In the genomic region with DNA sequence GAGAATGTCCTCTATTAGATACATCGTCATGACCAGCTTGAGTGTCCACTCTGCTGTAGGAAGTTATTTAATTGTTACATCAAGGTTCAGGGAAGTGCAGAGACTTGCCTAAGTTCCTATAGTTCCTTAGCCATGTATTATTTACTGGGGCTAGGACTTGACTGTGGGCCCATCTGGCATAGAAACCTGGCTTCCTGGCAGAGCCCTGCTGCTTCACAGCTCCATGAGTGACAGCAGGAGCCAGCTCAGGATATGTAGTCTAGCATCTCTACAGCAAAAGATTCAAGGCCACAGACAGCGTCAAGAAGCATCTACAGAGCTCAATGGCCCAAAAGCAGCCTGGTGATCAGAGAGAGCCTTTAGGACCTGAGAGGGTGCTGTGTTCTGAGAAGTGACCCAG, we compare ENCODE assay signal across 21 mouse cellular contexts.
"Had no signal": no experiment of that assay in that cellular context is flagged by ENCODE, and none has a peak within 500 bp of the region (broad histone marks: within the 10 kb centered on the region; RNA-seq: fewer than 3 reads in every experiment).

No protein-coding gene starts in this region.

- H3K27me3 ChIP-seq: intestine, embryonic 15.5 days; kidney, embryonic 15.5 days; limb, embryonic 13.5 days; liver, embryonic 13.5 days; midbrain, embryonic 13.5 days; neural tube, embryonic 13.5 days had no signal

- H3K4me3 ChIP-seq: intestine, embryonic 15.5 days; kidney, embryonic 15.5 days; limb, embryonic 10.5 days; limb, embryonic 13.5 days; liver, embryonic 13.5 days; midbrain, embryonic 13.5 days; myocyte; neural tube, embryonic 13.5 days had no signal

- DNase-seq: kidney, adult 11 months; kidney, adult 8-10 months; kidney, postnatal 10 days; kidney, postnatal 36 days; liver; liver, embryonic 13.5 days; lung, adult 2 months; lung, postnatal 14 days; lung, postnatal 4 days; retina, postnatal 1 day; right cerebral cortex, postnatal 14 days; right cerebral cortex, postnatal 4 days; thymus, postnatal 25 days had no signal

- H3K9me3 ChIP-seq: intestine, embryonic 15.5 days; kidney, embryonic 15.5 days; limb, embryonic 10.5 days; limb, embryonic 13.5 days; liver, embryonic 13.5 days; midbrain, embryonic 13.5 days; neural tube, embryonic 13.5 days had no signal

- H3K27ac ChIP-seq: intestine, embryonic 15.5 days; kidney, embryonic 15.5 days; limb, embryonic 10.5 days; limb, embryonic 13.5 days; liver, embryonic 13.5 days; midbrain, embryonic 13.5 days; neural tube, embryonic 13.5 days had no signal

- H3K4me1 ChIP-seq: intestine, embryonic 15.5 days; kidney, embryonic 15.5 days; limb, embryonic 10.5 days; limb, embryonic 13.5 days; liver, embryonic 13.5 days; midbrain, embryonic 13.5 days; neural tube, embryonic 13.5 days had no signal

- H3K4me2 ChIP-seq: intestine, embryonic 15.5 days; kidney, embryonic 15.5 days; limb, embryonic 13.5 days; liver, embryonic 13.5 days; midbrain, embryonic 13.5 days; neural tube, embryonic 13.5 days had no signal

- H3K36me3 ChIP-seq: intestine, embryonic 15.5 days; kidney, embryonic 15.5 days; limb, embryonic 10.5 days; limb, embryonic 13.5 days; liver, embryonic 13.5 days; midbrain, embryonic 13.5 days; neural tube, embryonic 13.5 days had no signal

- ATAC-seq: intestine, embryonic 15.5 days; midbrain, embryonic 13.5 days; midbrain, embryonic 16.5 days had no signal

- H3K9ac ChIP-seq: intestine, embryonic 15.5 days; kidney, embryonic 15.5 days; limb, embryonic 13.5 days; liver, embryonic 13.5 days; midbrain, embryonic 13.5 days; neural tube, embryonic 13.5 days had no signal
